Mouse (Mus musculus) G1E (cell line): ENCODE measurements at regions not wholly inside any gene's neighbourhood (a gene's known extent, or its start where the extent isn't known, plus 50 kb on each side); places are given as distances from the start of the nearest gene placed in this dataset.

Source experiments
- ATAC-seq: 2 replicates; pipeline ENCODE4 v1.8.0; 2016; ENCODE audit warnings: mild to moderate bottlenecking; ENCODE audit not compliant: insufficient number of reproducible peaks, poor library complexity, low FRiP score, severe bottlenecking; ENCODE audit errors: extremely low read depth
- DNase-seq: peaks from one replicate; pipeline ENCODE4 v3.0.0; 2012; ENCODE audit warnings: low spot score
- H3K27me3 ChIP-seq: 2 replicates; pipeline ENCODE4 v1.6.1; 2012; ENCODE audit warnings: mild to moderate bottlenecking, low read length, inconsistent platforms; ENCODE audit not compliant: insufficient read depth
- H3K36me3 ChIP-seq: replicated peaks from 2 replicates; pipeline ENCODE3; 2012; ENCODE audit warnings: mild to moderate bottlenecking, inconsistent platforms
- H3K4me1 ChIP-seq: 2 replicates; pipeline ENCODE4 v1.6.1; 2012; ENCODE audit warnings: low read depth, low read length, inconsistent platforms, mixed read lengths; ENCODE audit not compliant: insufficient read depth
- H3K4me3 ChIP-seq: 2 replicates; pipeline ENCODE4 v1.5.1; 2012; ENCODE audit warnings: low read depth, mild to moderate bottlenecking, inconsistent platforms, low read length, moderate library complexity, mixed read lengths
- H3K9me3 ChIP-seq: replicated peaks from 2 replicates; pipeline ENCODE4 v1.6.1; 2012; ENCODE audit warnings: inconsistent platforms
- CTCF ChIP-seq: IDR thresholded peaks from 2 replicates; pipeline ENCODE4 v1.5.1; 2012; ENCODE audit warnings: low read depth, low read length, inconsistent platforms, mixed read lengths
- GATA1 ChIP-seq: IDR thresholded peaks from 2 replicates; pipeline ENCODE4 v1.6.1; 2012; ENCODE audit warnings: borderline replicate concordance, low read length, inconsistent platforms, mixed read lengths
- GATA2 ChIP-seq: IDR thresholded peaks from 2 replicates; pipeline ENCODE4 v1.6.1; 2012; ENCODE audit warnings: low read depth, low read length, inconsistent platforms, borderline replicate concordance
- POLR2AphosphoS5 ChIP-seq: IDR thresholded peaks from 2 replicates; pipeline ENCODE4 v1.6.1; 2012; ENCODE audit warnings: low read depth, low read length, inconsistent platforms; ENCODE audit not compliant: insufficient replicate concordance
- TAL1 ChIP-seq: conservative IDR thresholded peaks from 2 replicates; pipeline ENCODE4 v1.6.1; 2012; ENCODE audit warnings: low read depth, low read length, inconsistent platforms, mixed read lengths

- TF ChIP-seq TAL1 (no peak), POLR2AphosphoS5 (no peak), GATA1 (no peak), GATA2 (no peak), CTCF (no peak)
- Histone ChIP-seq H3K27me3 (no peaks in the 10 kb centered on the region), H3K4me1 (no peaks in the 10 kb centered on the region), H3K36me3 (no peaks in the 10 kb centered on the region), H3K9me3 (no peaks in the 10 kb centered on the region), H3K4me3 (no peak overlapping the region)
- ATAC-seq (no peak), DNase-seq (no peak)
Observed at GRCm38 (mm10) chr16:95117531-95117930, 120.0 kb upstream of the Kcnj6 start.

- ATAC-seq = no peak
- Histone ChIP-seq H3K4me3 (no peak overlapping the region), H3K27me3 (no peaks in the 10 kb centered on the region), H3K9me3 (no peaks in the 10 kb centered on the region), H3K36me3 (no peaks in the 10 kb centered on the region), H3K4me1 (no peaks in the 10 kb centered on the region)
- DNase-seq = no peak
- no peak for TF ChIP-seq GATA1
- no peak for TF ChIP-seq CTCF
- TF ChIP-seq GATA2 = no peak
- no peak for TF ChIP-seq TAL1
- TF ChIP-seq POLR2AphosphoS5 = no peak
Observed at GRCm38 (mm10) chr16:95119293-95119692, 121.8 kb upstream of the Kcnj6 start.

DNA sequence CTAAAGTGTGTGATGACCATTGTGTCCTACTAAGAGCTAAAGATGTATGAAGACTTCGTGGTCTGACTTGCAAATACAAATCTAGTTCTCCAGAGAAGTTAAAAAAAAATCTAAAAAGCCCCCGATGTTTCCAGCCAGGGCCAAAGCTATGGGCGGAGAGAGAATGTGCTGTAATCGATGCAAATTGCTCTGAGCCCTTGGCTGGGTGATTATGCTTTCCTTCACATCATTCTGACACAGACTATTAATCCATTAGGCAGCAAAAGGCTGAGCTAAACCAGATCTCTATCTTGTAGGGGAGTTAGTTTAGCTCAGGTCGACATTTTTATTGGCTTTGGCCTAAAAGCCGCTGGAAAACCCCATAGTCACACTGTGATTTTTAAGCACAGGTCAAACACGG, 124.5 kb upstream of the Kcnj6 start:
- Histone ChIP-seq H3K4me3 (no peak overlapping the region), H3K4me1 (no peaks in the 10 kb centered on the region), H3K36me3 (no peaks in the 10 kb centered on the region), H3K27me3 (no peaks in the 10 kb centered on the region), H3K9me3 (no peaks in the 10 kb centered on the region)
- TF ChIP-seq GATA1 (no peak), GATA2 (no peak)
- ATAC-seq (no peak), DNase-seq (no peak)

DNA sequence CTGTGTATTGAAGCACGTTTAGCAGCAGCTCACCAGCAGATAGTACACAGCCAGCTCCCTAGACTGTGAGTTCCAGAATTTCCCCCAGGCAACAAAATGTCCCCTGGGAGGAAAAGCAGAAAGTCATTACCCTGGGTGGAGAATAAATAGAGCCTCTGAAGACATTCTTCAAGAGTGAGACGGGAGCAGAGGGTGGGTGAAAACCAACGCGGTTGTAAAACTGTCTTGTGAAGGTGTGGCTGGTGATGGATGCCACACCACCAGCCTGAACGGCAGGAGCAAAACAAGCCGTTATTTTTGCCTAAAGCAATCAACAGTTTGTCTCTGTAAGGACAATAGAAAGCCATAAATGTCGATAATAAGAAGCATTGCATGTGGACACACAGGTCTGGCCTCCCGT, 129.7 kb upstream of the Kcnj15 start:
- Histone ChIP-seq H3K4me1 (no peaks in the 10 kb centered on the region), H3K9me3 (no peaks in the 10 kb centered on the region), H3K36me3 (no peaks in the 10 kb centered on the region), H3K4me3 (no peak overlapping the region), H3K27me3 (no peaks in the 10 kb centered on the region)
- ATAC-seq (no peak), DNase-seq (no peak)
- TF ChIP-seq GATA1 (no peak), GATA2 (no peak), CTCF (no peak), TAL1 (no peak)

- TF ChIP-seq GATA2 = no peak
- no peak for TF ChIP-seq GATA1
- TF ChIP-seq TAL1 = no peak
- no peak for TF ChIP-seq POLR2AphosphoS5
- no peak for TF ChIP-seq CTCF
- Histone ChIP-seq H3K36me3 (no peaks in the 10 kb centered on the region), H3K4me3 (no peak overlapping the region), H3K27me3 (no peaks in the 10 kb centered on the region), H3K9me3 (no peaks in the 10 kb centered on the region), H3K4me1 (no peaks in the 10 kb centered on the region)
- DNase-seq (no peak), ATAC-seq (no peak)
Observed at GRCm38 (mm10) chr16:95131815-95132214, 125.5 kb upstream of the Kcnj15 start.

DNA sequence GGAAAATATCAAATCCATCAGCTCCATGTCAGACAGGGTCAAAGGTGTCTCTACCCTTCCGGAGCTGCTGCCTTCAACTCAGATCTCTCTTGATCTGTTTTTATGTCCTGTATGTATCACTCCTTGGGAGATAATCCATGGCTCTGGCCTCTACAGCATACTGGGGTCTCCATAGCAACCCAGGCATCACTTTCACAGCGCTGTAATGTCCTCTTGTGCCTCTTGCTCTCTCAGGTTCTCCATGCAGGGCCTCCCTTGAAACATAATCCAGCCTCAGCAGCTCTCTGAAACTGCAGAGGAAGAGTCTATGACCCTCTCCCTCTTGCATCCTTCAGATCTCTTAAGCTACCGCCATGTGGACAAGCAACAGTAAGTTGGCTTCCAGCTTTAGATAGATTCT, 118.5 kb upstream of the Kcnj15 start:
- peaks cover 2% of the 10 kb centered on the region; the same call in 1 of the 2 replicates for H3K27me3 ChIP-seq
- ATAC-seq = no peak
- no peak for DNase-seq
- no peaks in the 10 kb centered on the region for H3K9me3 ChIP-seq
- no peak overlapping the region for H3K4me3 ChIP-seq
- no peaks in the 10 kb centered on the region for H3K4me1 ChIP-seq
- no peaks in the 10 kb centered on the region for H3K36me3 ChIP-seq
- no peak for TF ChIP-seq GATA1
- TF ChIP-seq POLR2AphosphoS5 = no peak
- no peak for TF ChIP-seq GATA2
- TF ChIP-seq TAL1 = no peak
- TF ChIP-seq CTCF = no peak
